Mouse (Mus musculus): ENCODE results near the gene Eef1g. TPM values are rescaled to one million over a fixed set of nuclear protein-coding genes. Genes with fewer than 3 reads are reported as not detected.

Gene Eef1g
- polyA plus RNA-seq, 1 experiment = 896 TPM

DNA sequence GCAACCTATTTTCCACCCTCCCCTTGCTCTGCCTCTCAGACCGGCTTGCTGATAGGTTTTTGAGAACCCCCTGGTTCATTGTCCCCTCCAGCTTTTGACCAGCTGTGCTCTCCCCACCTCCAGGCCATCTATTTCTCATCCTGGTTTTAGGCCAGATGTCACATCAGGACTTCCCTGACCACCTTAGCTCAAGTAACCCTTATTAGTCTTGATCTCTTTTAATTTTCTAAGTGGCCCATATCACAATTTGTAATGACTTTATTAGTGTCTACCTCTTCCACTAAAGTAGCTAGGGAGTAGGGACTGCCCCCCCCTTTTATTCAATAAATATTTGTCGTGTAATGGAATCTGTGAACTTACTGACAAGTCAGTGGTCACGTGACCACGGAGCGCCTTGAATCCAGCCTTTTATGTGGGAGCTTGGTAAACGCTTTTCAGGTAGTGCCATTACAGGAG lies 46.0 kb upstream of the Eef1g start:
- TF ChIP-seq SRF (IDR thresholded peaks at IDR 0.05; ENCODE audit: control insufficient read depth, insufficient read length, low read depth) = no peak
- no peak for TF ChIP-seq MAX (IDR thresholded peaks at IDR 0.05; ENCODE audit: low read depth)
- TF ChIP-seq USF1 (IDR thresholded peaks at IDR 0.05; ENCODE audit: low read depth) = peak; percentile 97
- peak overlapping the region; percentile 62 for H3ac ChIP-seq (ENCODE audit: control insufficient read depth, insufficient read length)
- H3K4me3 ChIP-seq = peak overlapping the region; percentile 81
- peaks cover 14% of the 10 kb centered on the region for H3K36me3 ChIP-seq (ENCODE audit: control insufficient read depth, insufficient read depth)
- peak overlapping the region; percentile 97 for H3K4me2 ChIP-seq (ENCODE audit: low read depth)
- peaks cover 35% of the 10 kb centered on the region for H3K79me2 ChIP-seq (ENCODE audit: control insufficient read depth, insufficient read depth)
- H3K27me3 ChIP-seq (ENCODE audit: control insufficient read depth, insufficient read depth, insufficient read length) = no peaks in the 10 kb centered on the region

DNA sequence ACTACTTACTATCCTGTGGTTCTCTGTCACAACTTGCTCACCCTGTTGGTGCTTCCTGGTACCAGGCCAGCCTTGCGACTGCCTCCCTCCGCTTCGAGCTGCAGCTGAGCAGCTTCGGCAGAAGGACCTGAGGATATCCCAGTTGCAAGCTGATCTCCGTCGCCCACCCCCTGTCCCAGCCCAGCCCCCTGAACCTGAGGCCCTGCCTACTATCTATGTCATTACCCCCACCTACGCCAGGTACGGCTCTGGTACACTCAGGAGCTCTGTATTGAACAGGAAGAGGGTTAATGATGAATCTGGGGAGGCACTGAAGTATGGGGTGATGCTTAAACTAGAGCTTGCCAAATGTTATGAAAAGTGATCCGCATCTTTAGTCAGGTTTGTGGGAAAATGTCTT lies 45.1 kb upstream of the Eef1g start:
- Histone ChIP-seq H3K27me3 (ENCODE audit: control insufficient read depth, insufficient read depth, insufficient read length) (no peaks in the 10 kb centered on the region), H3K79me2 (ENCODE audit: control insufficient read depth, insufficient read depth) (peaks cover 35% of the 10 kb centered on the region), H3K4me2 (ENCODE audit: low read depth) (peak overlapping the region; percentile 97), H3K36me3 (ENCODE audit: control insufficient read depth, insufficient read depth) (peaks cover 14% of the 10 kb centered on the region), H3K4me3 (peak overlapping the region; percentile 81), H3ac (ENCODE audit: control insufficient read depth, insufficient read length) (no peak overlapping the region)
- TF ChIP-seq MYOD1 (IDR thresholded peaks at IDR 0.05; ENCODE audit: control insufficient read depth in 1 of 3, insufficient read length in 2 of 3, low read depth in 2 of 3) = no peak
- TF ChIP-seq SRF (IDR thresholded peaks at IDR 0.05; ENCODE audit: control insufficient read depth, insufficient read length, low read depth) = no peak
- no peak for TF ChIP-seq CEBPB (IDR thresholded peaks at IDR 0.05; ENCODE audit: insufficient read depth, poor library complexity, severe bottlenecking)
- no peak for TF ChIP-seq E2F4 (IDR thresholded peaks at IDR 0.05; ENCODE audit: insufficient read depth)

DNA sequence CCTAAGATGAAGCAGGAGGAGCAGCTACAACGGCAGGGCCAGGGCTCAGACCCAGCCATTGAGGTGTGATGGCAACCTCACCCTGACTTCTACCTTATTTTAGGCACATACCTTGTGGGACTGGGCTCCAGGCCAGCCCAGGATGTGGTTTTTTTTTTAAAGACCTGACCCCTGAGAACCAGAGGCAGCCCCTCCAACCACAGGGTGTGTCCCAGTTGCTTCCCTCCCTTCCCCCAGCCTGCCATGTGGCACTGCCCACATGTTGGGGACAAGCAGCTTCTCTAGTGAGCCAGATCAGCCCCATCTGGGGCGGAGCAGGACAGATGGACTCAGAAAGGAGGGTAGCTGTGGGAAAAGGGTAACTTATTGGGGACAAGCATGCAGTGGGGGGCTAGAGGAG lies 40.1 kb upstream of the Eef1g start:
- Histone ChIP-seq H3ac (ENCODE audit: control insufficient read depth, insufficient read length) (no peak overlapping the region), H3K36me3 (ENCODE audit: control insufficient read depth, insufficient read depth) (peaks cover 14% of the 10 kb centered on the region), H3K4me3 (no peak overlapping the region), H3K4me2 (ENCODE audit: low read depth) (peak overlapping the region; percentile 27), H3K27me3 (ENCODE audit: control insufficient read depth, insufficient read depth, insufficient read length) (no peaks in the 10 kb centered on the region), H3K79me2 (ENCODE audit: control insufficient read depth, insufficient read depth) (peaks cover 26% of the 10 kb centered on the region)
- TF ChIP-seq USF1 (IDR thresholded peaks at IDR 0.05; ENCODE audit: low read depth) = no peak
- TF ChIP-seq REST (IDR thresholded peaks at IDR 0.05; ENCODE audit: insufficient read depth, insufficient read length) = no peak
- no peak for TF ChIP-seq POLR2A (IDR thresholded peaks at IDR 0.05; ENCODE audit: insufficient read length, low read depth)
- TF ChIP-seq CEBPB (IDR thresholded peaks at IDR 0.05; ENCODE audit: insufficient read depth, poor library complexity, severe bottlenecking) = no peak
- no peak for TF ChIP-seq MAX (IDR thresholded peaks at IDR 0.05; ENCODE audit: low read depth)
- TF ChIP-seq TCF12 (IDR thresholded peaks at IDR 0.05; ENCODE audit: insufficient read depth, poor library complexity, severe bottlenecking) = no peak
- TF ChIP-seq SRF (IDR thresholded peaks at IDR 0.05; ENCODE audit: control insufficient read depth, insufficient read length, low read depth) = no peak
- peak in 2 of 3 experiments; percentile 3 to 85 for TF ChIP-seq MYOG (IDR thresholded peaks at IDR 0.05; ENCODE audit: control insufficient read depth in 1 of 3, insufficient read depth in 1 of 3, insufficient read length in 2 of 3, low read depth in 2 of 3)
- TF ChIP-seq POLR2AphosphoS2 (IDR thresholded peaks at IDR 0.05; ENCODE audit: insufficient read length, low read depth) = no peak
- peak in 1 of 3 experiments; percentile 70 for TF ChIP-seq MYOD1 (IDR thresholded peaks at IDR 0.05; ENCODE audit: control insufficient read depth in 1 of 3, insufficient read length in 2 of 3, low read depth in 2 of 3)
- no peak for TF ChIP-seq TCF3 (IDR thresholded peaks at IDR 0.05; ENCODE audit: insufficient read length, low read depth)
- no peak for TF ChIP-seq E2F4 (IDR thresholded peaks at IDR 0.05; ENCODE audit: insufficient read depth)

DNA sequence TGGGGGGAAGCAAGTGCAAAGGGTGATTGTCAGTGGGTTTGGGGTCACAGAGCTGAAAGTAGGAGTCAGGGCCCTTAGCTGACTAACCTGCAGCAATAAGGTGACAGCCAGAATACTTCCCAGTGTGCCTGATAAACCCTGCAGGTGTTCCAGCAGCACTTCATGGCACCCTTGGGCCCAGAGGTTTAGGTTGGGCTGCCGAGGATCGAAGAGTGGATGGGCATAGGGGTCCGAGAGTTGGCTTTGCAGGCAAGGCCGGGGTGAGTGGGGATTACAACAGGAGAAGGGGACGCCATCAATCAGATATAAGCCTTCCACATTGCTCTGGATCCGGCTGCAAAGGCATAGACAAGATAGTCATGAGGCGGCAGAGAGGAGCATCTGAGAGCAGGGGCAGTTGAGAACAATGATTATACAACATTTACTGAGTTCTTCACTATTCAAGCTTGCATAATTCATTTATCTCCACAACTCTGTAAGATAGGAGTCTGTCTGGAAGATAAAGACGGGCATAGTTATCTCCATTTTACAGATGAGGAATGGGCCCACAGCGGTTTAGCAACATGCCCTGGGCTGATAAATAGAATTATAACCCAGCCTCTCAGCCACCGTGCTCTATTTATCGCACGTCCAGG lies 38.8 kb upstream of the Eef1g start:
- no peaks in the 10 kb centered on the region for H3K27me3 ChIP-seq (ENCODE audit: control insufficient read depth, insufficient read depth, insufficient read length)
- TF ChIP-seq POLR2A (IDR thresholded peaks at IDR 0.05; ENCODE audit: insufficient read length, low read depth) (no peak), REST (IDR thresholded peaks at IDR 0.05; ENCODE audit: insufficient read depth, insufficient read length) (no peak), TCF3 (IDR thresholded peaks at IDR 0.05; ENCODE audit: insufficient read length, low read depth) (no peak), POLR2AphosphoS2 (IDR thresholded peaks at IDR 0.05; ENCODE audit: insufficient read length, low read depth) (no peak), TCF12 (IDR thresholded peaks at IDR 0.05; ENCODE audit: insufficient read depth, poor library complexity, severe bottlenecking) (no peak), E2F4 (IDR thresholded peaks at IDR 0.05; ENCODE audit: insufficient read depth) (no peak), MYOG (IDR thresholded peaks at IDR 0.05; ENCODE audit: control insufficient read depth in 1 of 3, insufficient read depth in 1 of 3, insufficient read length in 2 of 3, low read depth in 2 of 3) (no peak), MAX (IDR thresholded peaks at IDR 0.05; ENCODE audit: low read depth) (no peak), MYOD1 (IDR thresholded peaks at IDR 0.05; ENCODE audit: control insufficient read depth in 1 of 3, insufficient read length in 2 of 3, low read depth in 2 of 3) (no peak), USF1 (IDR thresholded peaks at IDR 0.05; ENCODE audit: low read depth) (no peak), CEBPB (IDR thresholded peaks at IDR 0.05; ENCODE audit: insufficient read depth, poor library complexity, severe bottlenecking) (no peak), SRF (IDR thresholded peaks at IDR 0.05; ENCODE audit: control insufficient read depth, insufficient read length, low read depth) (no peak)
- no peak overlapping the region for H3K4me3 ChIP-seq

DNA sequence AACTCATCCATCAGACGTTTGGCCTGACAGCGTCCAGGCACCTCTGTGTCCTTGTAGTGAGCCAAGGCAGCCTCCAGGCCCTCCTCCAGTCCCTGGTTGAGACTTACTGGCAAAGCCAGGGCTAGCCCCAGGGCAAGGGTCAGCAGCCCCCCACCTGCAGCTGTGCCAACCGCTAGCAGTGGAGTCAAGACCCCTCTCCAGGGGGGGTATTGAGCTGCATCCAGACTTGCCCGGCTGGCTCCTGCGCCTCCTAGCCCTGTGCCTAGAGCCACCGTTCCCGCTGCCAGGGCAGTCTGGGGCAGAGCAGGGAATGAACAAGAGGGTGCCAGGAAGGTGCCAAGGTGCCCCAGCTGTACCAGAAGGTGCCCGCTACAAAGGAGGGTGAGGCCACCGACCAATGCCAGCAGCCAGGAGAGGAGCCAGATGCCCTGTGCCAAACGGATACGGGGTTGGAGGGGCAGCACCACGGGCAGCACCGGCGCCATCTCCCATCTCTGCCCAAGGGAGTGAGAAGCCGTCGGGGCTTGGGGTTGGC lies 38.1 kb upstream of the Eef1g start:
- Histone ChIP-seq H3ac (ENCODE audit: control insufficient read depth, insufficient read length) (peak overlapping the region; percentile 76), H3K4me3 (peak overlapping the region; percentile 51), H3K36me3 (ENCODE audit: control insufficient read depth, insufficient read depth) (peaks cover 10% of the 10 kb centered on the region), H3K27me3 (ENCODE audit: control insufficient read depth, insufficient read depth, insufficient read length) (no peaks in the 10 kb centered on the region), H3K79me2 (ENCODE audit: control insufficient read depth, insufficient read depth) (peaks cover 7% of the 10 kb centered on the region), H3K4me2 (ENCODE audit: low read depth) (peak overlapping the region; percentile 96)
- TF ChIP-seq REST (IDR thresholded peaks at IDR 0.05; ENCODE audit: insufficient read depth, insufficient read length) = peak; percentile 10
- TF ChIP-seq E2F4 (IDR thresholded peaks at IDR 0.05; ENCODE audit: insufficient read depth) = no peak
- TF ChIP-seq USF1 (IDR thresholded peaks at IDR 0.05; ENCODE audit: low read depth) = no peak
- TF ChIP-seq POLR2AphosphoS2 (IDR thresholded peaks at IDR 0.05; ENCODE audit: insufficient read length, low read depth) = peak; percentile 52
- no peak for TF ChIP-seq TCF3 (IDR thresholded peaks at IDR 0.05; ENCODE audit: insufficient read length, low read depth)
- TF ChIP-seq SRF (IDR thresholded peaks at IDR 0.05; ENCODE audit: control insufficient read depth, insufficient read length, low read depth) = no peak

More for the DNA sequence above, 38.8 kb upstream of the Eef1g start:
- Histone ChIP-seq H3K79me2 (ENCODE audit: control insufficient read depth, insufficient read depth) (peaks cover 14% of the 10 kb centered on the region), H3ac (ENCODE audit: control insufficient read depth, insufficient read length) (no peak overlapping the region), H3K36me3 (ENCODE audit: control insufficient read depth, insufficient read depth) (peaks cover 13% of the 10 kb centered on the region), H3K4me2 (ENCODE audit: low read depth) (no peak overlapping the region)

Measured in myocyte (in vitro differentiated cells).